Mouse (Mus musculus): Measurements from ENCODE around the gene Igf2bp1.

DNA sequence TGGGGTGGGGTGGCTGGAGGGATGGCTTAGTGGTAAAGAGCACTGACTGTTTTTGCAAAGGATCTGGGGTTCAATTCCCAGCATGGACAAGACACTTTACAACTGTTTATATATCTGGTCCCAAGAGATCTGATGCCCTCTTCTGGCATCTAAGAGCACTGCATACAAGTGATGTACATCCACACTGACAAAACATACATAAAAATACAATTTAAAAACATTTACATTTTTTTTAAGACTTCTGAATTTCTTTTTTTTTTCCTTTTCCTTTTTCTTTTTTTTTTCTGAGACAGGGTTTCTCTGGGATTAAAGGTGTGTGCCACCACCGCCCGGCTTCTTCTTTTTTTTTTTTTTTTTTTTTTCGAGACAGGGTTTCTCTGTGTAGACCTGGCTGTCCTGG, 27.5 kb upstream of the Igf2bp1 start:
- TF ChIP-seq POLR2A (IDR thresholded peaks at IDR 0.05; ENCODE audit: insufficient read depth, low read depth, low read length): no peak
- TF ChIP-seq CTCF (IDR thresholded peaks at IDR 0.05): peak; percentile 53
